Mouse (Mus musculus): ENCODE results near the gene Gm10220. TPM values are rescaled to one million over a fixed set of nuclear protein-coding genes. Genes with fewer than 3 reads are reported as not detected.
"Not testable (repeated sequence)": the region's sequence is repeated elsewhere in the genome, so short reads cannot be mapped to it uniquely, and the experiment has no call there.

Gm10220 gene
- total RNA-seq (2015; ENCODE audit: low replicate concordance): not detected in 2 replicates
- total RNA-seq (2017; ENCODE audit: low replicate concordance): not detected in 2 replicates

DNA sequence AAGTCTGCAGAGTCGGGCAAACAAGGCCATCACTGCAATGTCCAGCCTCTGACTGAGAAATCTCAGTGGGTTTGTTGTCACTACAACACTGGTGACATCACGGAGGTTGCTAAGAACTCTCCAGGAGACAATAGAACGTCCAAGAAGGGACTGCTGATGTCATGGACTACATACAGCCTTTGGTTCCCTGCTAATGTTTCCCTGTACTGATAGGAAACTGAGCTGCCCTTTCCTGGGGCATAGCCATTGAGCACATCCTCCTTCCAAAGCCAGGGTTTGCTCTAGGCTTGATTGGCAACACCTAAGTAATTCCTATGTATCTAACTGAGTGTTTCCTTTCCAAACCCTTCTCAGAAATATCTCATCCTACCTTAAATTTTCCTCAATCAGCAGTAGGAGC lies at the start of gene Gm10220:
TSS of gene Gm10220 (minus strand) at position 101 of the 400 bp plus-strand sequence.
- not testable (repeated sequence) for ATAC-seq (replicated peaks; ENCODE audit: low FRiP score, poor library complexity, severe bottlenecking)

DNA sequence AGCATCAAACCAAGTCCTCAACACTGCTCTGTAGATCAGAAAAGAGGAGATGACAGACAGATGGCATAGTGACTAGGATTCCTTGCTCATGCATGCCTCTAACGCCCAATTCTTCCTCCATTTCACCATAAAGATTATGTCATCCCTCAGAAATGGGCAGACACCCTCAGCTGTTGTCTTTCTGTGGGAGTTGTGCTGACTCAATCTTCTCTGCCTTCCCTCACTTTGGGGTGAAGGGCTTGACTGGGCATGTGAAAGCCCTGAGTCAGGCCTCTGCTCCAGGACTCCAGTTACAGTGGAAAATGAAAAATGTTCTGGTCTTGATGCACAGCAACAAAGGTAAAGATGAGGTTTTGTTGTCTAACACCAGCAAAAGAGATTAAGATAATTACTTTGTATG lies 48.6 kb upstream of the Gm10220 start:
- ATAC-seq (replicated peaks; ENCODE audit: low FRiP score, poor library complexity, severe bottlenecking): no peak

DNA sequence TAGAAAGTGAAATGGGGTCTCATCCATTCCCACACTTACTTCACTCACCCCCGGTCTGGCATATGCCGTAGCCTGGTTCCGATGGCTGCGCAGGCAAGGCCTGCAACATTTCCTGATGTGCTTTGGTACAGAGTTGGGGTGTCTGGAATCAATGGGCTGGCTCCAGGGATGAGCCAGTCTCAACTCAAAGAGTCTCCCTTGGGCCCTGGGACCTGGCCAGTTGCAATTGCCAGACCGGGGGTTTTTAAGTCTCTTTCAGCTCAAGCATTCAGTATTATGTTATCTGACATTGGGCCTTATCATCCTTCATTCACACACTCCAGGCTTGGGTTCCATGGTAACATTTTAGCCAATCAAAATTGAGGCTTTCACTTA lies 44.6 kb upstream of the Gm10220 start:
- ATAC-seq (replicated peaks; ENCODE audit: low FRiP score, poor library complexity, severe bottlenecking): no peak

DNA sequence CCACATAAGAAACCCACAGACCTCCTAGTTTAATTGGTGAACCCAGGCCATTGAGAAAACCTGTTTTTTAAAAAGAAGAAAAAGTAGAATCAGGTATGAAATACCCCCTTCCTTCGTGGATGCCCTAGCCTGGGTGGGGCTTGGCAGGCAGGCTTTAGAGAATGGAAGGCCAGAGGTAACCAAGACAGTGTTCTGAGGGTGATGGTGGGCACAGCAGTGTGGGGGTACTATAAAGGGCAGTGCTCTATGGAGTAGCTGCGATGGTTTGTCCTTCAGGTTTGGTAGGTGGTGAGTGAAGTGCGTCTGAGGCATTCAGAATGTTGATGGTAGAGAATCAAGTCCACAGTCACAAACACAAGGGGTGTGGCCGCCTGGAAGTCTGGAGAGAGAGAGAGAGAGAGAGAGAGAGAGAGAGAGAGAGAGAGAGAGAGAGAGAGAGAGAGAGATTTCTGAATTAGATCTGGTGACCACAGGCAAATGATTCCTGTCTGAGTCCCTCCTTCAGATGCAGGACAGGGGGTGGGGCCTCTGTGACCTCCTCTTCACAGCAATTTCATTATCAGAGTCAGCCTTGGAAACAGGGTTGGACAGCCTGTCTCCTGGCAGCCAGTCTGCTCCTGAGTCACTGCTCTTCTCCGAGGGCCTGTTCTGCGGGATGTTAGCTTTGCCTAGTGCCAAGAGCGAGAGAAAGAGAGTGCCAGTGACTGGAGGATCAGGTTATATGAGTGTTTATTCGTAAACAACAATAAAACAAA lies 44.0 kb upstream of the Gm10220 start:
- no peak for ATAC-seq (replicated peaks; ENCODE audit: low FRiP score, poor library complexity, severe bottlenecking)

DNA sequence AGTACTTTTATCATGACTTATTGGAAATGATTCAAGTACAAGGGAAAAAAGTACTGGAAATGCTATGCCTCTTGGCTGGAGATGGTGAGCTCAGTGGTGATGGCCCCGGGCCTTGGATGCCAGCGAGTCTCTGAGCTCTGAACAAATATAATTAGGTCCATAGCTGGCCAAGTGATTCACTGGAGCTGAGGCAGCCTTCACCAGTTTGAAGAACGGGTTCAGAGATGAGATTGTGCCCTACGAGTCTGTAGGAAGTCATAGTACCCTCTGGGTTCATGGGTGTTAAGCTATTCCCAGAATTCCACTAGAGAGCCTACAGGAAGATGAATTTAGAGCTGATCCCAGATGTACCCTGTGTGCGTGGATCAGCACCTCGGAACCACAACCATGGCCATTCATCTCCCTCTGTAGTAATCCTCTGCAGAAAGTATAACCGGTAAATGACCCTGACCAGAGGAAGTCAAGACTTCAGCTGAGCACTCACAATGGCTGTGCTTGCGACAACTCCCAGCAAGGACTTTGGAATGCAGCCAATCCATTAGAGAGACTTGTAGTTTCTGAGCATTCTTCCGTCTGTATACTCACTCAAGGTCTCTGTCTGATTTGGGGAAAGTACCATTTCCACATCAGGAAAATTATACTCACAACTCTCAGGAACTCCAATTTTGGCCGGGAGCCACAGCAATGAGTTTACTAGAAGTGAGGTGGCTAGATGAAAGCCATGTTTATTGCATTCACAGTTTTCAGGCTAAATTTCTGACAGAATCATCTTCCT lies 36.4 kb upstream of the Gm10220 start:
- no peak for ATAC-seq (replicated peaks; ENCODE audit: low FRiP score, poor library complexity, severe bottlenecking)

DNA sequence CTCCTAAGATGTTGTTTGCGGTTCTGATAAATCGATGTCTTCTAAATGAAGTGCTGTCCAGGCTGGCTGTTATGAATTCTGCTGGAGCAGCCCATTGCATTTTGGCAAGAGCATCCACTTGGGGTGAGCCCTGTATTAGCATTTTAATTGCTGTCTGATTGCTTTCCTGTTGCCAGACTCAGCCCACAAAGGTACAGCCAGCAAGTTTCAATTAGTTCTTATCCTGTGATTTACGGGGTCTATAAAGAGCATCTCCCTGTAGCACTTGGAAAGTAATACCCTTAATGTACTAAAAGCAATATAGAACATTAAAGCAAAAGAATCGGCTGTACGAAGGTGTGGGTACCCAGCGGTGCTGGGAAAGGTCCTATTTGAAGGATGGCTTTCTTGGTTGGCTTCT lies 21.7 kb upstream of the Gm10220 start:
- no peak for ATAC-seq (replicated peaks; ENCODE audit: low FRiP score, poor library complexity, severe bottlenecking)

DNA sequence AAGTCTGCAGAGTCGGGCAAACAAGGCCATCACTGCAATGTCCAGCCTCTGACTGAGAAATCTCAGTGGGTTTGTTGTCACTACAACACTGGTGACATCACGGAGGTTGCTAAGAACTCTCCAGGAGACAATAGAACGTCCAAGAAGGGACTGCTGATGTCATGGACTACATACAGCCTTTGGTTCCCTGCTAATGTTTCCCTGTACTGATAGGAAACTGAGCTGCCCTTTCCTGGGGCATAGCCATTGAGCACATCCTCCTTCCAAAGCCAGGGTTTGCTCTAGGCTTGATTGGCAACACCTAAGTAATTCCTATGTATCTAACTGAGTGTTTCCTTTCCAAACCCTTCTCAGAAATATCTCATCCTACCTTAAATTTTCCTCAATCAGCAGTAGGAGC lies 16.0 kb downstream of the Gm10220 start, which contains the start of gene 5031410I06Rik:
TSS of gene 5031410I06Rik (minus strand) at position 101 of the 400 bp plus-strand sequence.
- ATAC-seq (replicated peaks; ENCODE audit: low FRiP score, poor library complexity, severe bottlenecking): not testable (repeated sequence)

DNA sequence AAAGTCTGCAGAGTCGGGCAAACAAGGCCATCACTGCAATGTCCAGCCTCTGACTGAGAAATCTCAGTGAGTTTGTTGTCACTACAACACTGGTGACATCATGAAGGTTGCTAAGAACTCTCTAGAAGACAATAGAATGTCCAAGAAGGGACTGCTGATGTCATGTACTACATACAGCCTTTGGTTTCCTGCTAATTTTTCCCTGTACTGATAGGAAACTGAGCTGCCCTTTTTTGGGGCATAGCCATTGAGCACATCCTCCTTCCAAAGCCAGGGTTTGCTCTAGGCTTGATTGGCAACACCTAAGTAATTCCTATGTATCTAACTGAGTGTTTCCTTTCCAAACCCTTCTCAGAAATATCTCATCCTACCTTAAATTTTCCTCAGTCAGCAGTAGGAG lies 32.0 kb downstream of the Gm10220 start, which contains the start of gene Gm10471:
TSS of gene Gm10471 (minus strand) at position 101 of the 400 bp plus-strand sequence.
- not testable (repeated sequence) for ATAC-seq (replicated peaks; ENCODE audit: low FRiP score, poor library complexity, severe bottlenecking)

DNA sequence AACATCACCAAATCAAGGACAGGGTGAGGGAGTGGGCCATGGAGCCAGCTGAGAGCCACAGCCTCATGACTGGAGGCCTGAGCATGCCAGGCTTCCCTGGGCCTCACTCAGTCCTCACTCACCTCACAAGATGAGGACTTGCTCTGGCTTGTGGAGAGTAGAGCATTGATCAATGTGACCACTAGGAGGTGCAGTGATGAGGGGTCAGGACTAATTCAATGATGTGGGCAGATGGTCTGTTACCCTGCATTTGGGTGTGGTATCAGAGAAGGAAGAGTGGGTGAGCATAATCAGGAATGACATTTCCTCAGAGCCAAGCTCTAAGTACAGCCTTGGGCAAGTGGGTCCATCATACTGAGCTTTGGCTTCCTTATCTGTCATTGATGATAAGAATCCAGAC lies 42.2 kb downstream of the Gm10220 start:
- ATAC-seq (replicated peaks; ENCODE audit: low FRiP score, poor library complexity, severe bottlenecking): not testable (repeated sequence)

DNA sequence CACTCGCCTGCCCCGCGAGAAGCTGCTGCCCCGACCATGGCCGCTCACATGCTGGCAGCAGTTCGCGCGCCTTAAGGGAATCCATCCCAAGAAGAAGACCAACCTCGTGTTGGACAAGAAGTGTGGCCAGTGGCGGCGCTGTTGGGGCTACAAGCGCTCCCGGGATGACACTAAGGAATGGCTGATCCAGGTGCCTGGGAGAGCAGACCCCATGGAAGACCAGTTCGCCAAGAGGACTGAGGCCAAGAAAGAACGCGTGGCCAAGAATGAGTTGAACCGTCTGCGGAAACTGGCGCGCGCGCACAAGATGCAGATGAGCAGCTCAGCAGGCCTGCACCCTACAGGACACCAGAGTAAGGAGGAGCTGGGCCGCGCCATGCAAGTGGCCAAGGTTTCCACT lies 50.5 kb downstream of the Gm10220 start:
- no peak for ATAC-seq (replicated peaks; ENCODE audit: low FRiP score, poor library complexity, severe bottlenecking)

Other genes starting within 250 kb of the Gm10220 start
- gene Gm21663, start 179.0 kb downstream of the Gm10220 start, total RNA-seq (2015; ENCODE audit: low replicate concordance): not detected in 2 replicates
- not detected in 2 replicates for gene Gm21663, start 179.0 kb downstream of the Gm10220 start, total RNA-seq (2017; ENCODE audit: low replicate concordance)
- not detected in 2 replicates for gene Gm21671, start 167.0 kb downstream of the Gm10220 start, total RNA-seq (2015; ENCODE audit: low replicate concordance)
- not detected in 2 replicates for gene Gm21671, start 167.0 kb downstream of the Gm10220 start, total RNA-seq (2017; ENCODE audit: low replicate concordance)
- not detected in 2 replicates for gene Gm21680, start 148.8 kb downstream of the Gm10220 start, total RNA-seq (2015; ENCODE audit: low replicate concordance)
- not detected in 2 replicates for gene Gm21680, start 148.8 kb downstream of the Gm10220 start, total RNA-seq (2017; ENCODE audit: low replicate concordance)
- not detected in 2 replicates for gene Gm21698, start 132.8 kb downstream of the Gm10220 start, total RNA-seq (2015; ENCODE audit: low replicate concordance)
- gene Gm21698, start 132.8 kb downstream of the Gm10220 start, total RNA-seq (2017; ENCODE audit: low replicate concordance): not detected in 2 replicates
- not detected in 2 replicates for gene Gm1979, start 116.6 kb downstream of the Gm10220 start, total RNA-seq (2015; ENCODE audit: low replicate concordance)
- not detected in 2 replicates for gene Gm1979, start 116.6 kb downstream of the Gm10220 start, total RNA-seq (2017; ENCODE audit: low replicate concordance)
- not detected in 2 replicates for gene Gm5862, start 98.5 kb downstream of the Gm10220 start, total RNA-seq (2015; ENCODE audit: low replicate concordance)
- not detected in 2 replicates for gene Gm5862, start 98.5 kb downstream of the Gm10220 start, total RNA-seq (2017; ENCODE audit: low replicate concordance)
- gene Speer4a, start 81.9 kb downstream of the Gm10220 start, total RNA-seq (2015; ENCODE audit: low replicate concordance): not detected in 2 replicates
- gene Speer4a, start 81.9 kb downstream of the Gm10220 start, total RNA-seq (2017; ENCODE audit: low replicate concordance): not detected in 2 replicates
- not detected in 2 replicates for gene Gm7347, start 62.8 kb downstream of the Gm10220 start, total RNA-seq (2015; ENCODE audit: low replicate concordance)
- not detected in 2 replicates for gene Gm7347, start 62.8 kb downstream of the Gm10220 start, total RNA-seq (2017; ENCODE audit: low replicate concordance)
- not detected in 2 replicates for gene Gm10471, start 32.1 kb downstream of the Gm10220 start, total RNA-seq (2015; ENCODE audit: low replicate concordance)
- gene Gm10471, start 32.1 kb downstream of the Gm10220 start, total RNA-seq (2017; ENCODE audit: low replicate concordance): not detected in 2 replicates
- not detected in 2 replicates for gene 5031410I06Rik, start 16.1 kb downstream of the Gm10220 start, total RNA-seq (2015; ENCODE audit: low replicate concordance)
- not detected in 2 replicates for gene 5031410I06Rik, start 16.1 kb downstream of the Gm10220 start, total RNA-seq (2017; ENCODE audit: low replicate concordance)
- gene Gm7361, start 136.3 kb upstream of the Gm10220 start, total RNA-seq (2015; ENCODE audit: low replicate concordance): not detected in 2 replicates
- not detected in 2 replicates for gene Gm7361, start 136.3 kb upstream of the Gm10220 start, total RNA-seq (2017; ENCODE audit: low replicate concordance)

Measured in erythroid progenitor cell, adult 5-6 weeks (primary cell).